Mouse (Mus musculus) heart, postnatal 25 days (tissue): ENCODE results near the gene Lgals4. TPM values are rescaled to one million over a fixed set of nuclear protein-coding genes. Genes with fewer than 3 reads are reported as not detected.

Source experiments
- DNase-seq: peaks from one replicate; pipeline ENCODE4 v3.0.0; 2022; ENCODE audit warnings: low spot score
- intact Hi-C: fragments of 180-260 bp; cut with DNase I; formaldehyde crosslinking; loops from one replicate; pipeline ENCODE4 v1.15.1; 2025
- total RNA-seq, 2 experiments: library from RNA; stranded (reverse); gene quantifications; 2 replicates each; pipeline ENCODE4 v1.2.3; 2021

Lgals4 gene
- total RNA-seq, 2 experiments from 2014 or later = 28.9 to 30.7 TPM

DNA sequence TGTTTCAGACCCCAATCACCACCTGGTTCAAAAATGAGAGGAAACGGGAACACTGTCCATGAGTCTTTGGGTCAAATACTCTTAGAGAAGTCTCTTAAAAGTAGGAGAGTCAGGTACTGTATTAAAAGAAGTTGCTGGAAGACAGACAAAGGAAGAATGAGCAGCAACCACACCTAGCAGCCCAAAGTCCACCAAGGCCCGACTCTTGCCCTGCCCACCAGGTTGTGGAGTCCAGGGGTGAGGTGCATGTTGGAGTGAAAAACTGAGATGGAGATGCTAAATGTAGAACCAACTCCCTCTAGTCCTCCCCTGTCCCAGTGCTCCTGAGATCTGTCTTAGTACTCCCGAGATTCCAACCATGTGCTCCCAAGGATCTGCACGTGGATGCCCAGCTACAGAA, 17.0 kb downstream of the Lgals4 start:
- intact Hi-C loops = no loop called here
- no peak for DNase-seq

DNA sequence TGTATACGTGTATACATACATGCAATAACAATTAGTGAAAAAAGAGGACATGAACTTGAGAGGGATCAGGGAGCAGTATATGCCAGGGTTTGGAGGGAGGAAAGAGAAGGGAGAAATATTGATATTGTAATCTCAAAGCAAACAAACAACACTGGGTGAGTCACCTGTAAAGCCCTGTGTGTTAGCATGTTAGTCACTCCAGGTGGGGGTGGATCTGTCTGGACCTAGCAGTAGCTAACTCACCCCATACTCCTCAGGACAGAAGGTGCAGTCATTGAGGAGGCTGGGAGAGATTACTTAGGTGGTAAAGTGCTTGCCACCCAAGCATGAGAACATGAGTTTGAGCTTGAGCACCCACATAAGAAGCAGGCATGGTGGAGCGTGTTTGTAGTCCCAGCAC, 26.3 kb downstream of the Lgals4 start:
- DNase-seq = no peak
- intact Hi-C loops = loop anchor here (10.0 kb wide), 1 partner anchor 175 kb away; no protein-coding TSS in a partner anchor

DNA sequence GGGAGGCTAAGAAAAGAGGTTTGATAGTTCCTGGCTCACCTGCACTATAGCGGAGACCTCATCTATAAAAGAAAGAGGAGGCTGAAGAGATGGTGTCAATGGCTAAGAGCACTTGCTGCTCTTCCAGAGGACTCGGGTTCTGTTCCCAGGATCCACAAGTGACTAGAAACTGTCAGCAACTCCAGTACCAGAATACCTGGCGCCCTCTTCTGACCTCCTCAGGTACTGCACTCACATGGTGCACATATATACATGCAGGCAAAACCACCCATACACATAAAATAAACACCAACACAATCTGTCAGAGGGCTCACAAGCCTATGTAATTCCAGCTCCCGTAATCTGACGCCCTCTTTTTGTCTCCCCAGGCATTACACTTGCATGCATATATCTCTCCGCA, 27.2 kb downstream of the Lgals4 start:
- no peak for DNase-seq
- intact Hi-C loops = loop anchor here (10.0 kb wide), 1 partner anchor 174 kb away; no protein-coding TSS in a partner anchor

DNA sequence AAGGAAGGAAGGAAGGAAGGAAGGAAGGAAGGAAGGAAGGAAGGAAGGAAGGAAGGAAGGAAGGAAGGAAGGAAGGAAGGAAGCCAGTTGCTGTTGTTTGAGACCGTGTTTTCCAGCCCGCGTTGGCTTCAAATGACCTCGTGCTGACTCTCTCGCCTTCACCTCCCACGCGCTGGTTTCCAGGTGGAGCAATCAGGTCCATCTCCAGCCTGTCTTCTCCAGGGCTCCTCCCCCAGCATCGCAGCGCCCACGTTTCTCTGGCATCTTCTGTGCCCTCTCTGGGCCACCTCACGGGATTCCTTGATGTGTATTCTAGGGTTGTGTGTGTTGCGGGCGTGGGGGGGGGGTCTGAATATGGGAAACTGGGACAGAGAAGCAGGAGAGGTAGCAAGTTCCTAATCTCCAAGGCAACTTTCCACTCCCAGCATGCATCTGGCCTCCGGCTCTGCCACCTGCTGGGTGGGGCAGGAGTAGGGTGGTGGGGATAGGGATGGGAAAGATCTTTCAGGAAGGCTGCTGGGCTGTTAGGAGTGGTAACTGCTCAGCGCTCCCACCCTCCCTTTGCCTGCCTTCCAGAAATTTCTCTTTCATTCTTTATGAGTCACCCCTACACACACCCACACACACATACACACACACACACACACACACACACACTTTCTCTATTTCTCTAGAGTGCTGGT, 29.3 kb downstream of the Lgals4 start:
- intact Hi-C loops = loop anchor here (10.0 kb wide), 1 partner anchor 172 kb away; no protein-coding TSS in a partner anchor
- DNase-seq = no peak

DNA sequence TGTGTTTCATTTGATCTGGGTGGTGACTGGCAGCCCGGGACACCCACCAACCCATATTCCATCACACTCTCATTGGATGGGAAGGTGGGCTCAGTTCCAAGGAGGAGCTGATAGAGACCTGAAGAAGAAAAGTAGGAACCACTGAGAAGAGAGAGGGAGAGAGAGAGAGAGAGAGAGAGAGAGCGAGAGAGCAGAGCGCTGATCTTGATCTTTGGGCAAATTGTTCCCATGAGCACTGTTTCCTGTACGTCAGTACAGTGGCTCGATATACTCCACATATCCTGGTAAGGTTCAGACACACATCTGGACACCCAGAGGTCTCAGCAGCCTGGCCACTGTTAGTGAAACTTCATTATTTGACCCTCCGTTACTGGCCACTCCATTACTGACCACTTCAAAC, 29.9 kb downstream of the Lgals4 start, which contains the start of gene Lgals7:
Gene Lgals7 (plus strand): TSS at position 314 of the 400 bp plus-strand sequence.
- intact Hi-C loops = loop anchor here (10.0 kb wide), 1 partner anchor 171 kb away; no protein-coding TSS in a partner anchor
- no peak for DNase-seq

DNA sequence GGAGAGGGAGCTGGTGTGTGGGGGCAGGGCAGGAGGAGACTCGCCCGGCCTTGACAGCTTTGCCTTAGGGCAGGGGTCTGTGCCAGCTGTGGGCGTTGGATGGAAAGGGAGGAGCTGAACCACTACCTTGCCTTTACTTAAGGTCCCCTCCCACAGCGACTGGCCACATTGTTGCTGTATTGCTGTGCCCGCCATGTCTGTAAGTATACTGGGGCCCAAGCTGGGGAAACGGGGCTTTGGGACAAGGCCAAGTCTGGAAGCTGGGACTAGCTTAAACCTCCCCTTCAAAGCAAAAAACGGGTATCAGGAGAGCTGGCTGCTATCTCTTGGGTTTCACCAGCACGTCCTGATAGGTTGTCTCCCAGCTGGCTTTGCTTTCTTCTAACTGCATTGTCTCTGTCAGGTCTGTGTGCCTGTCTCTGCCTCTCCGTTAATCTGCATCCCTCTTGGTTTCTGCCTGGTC, 30.7 kb downstream of the Lgals4 start:
- no peak for DNase-seq
- intact Hi-C loops = loop anchor here (10.0 kb wide), 1 partner anchor 170 kb away; no protein-coding TSS in a partner anchor

DNA sequence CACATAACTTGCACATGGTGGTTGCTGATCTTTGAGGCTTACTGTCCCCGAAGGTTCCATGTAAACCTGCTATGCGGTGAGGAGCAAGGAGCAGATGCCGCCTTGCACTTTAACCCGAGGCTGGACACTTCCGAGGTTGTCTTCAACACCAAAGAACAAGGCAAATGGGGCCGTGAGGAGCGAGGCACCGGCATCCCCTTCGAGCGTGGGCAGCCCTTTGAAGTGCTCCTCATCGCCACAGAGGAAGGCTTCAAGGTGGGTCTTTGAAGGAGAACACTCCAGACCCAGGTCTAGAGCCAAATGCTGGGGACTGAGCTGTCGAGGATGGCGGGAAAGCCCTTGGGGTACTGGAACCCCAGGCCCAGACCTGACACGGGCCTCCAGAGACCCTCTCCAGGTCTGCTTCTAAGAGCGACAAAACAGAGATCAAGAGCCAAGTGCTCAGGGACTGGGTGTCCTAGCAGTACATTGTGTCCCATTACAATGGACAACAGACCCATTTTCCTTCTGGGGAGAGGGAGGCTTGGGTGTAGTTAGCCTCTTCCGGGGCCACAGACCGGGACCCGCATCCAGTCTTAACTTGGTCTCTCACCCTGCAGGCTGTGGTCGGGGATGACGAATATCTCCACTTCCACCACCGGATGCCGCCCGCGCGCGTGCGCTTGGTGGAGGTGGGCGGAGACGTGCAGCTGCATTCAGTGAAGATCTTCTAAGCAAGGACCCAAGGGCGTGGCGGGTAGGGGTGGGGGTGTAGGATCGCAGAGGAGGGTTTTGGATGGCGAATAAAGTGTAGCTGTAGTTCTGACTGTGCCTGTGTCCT, 32.0 kb downstream of the Lgals4 start:
- DNase-seq = peak; percentile 72
- intact Hi-C loops = loop anchor here (1.0 to 10.0 kb wide), 3 partner anchors 33 to 169 kb away; partner anchors contain the start of gene Lgals4

DNA sequence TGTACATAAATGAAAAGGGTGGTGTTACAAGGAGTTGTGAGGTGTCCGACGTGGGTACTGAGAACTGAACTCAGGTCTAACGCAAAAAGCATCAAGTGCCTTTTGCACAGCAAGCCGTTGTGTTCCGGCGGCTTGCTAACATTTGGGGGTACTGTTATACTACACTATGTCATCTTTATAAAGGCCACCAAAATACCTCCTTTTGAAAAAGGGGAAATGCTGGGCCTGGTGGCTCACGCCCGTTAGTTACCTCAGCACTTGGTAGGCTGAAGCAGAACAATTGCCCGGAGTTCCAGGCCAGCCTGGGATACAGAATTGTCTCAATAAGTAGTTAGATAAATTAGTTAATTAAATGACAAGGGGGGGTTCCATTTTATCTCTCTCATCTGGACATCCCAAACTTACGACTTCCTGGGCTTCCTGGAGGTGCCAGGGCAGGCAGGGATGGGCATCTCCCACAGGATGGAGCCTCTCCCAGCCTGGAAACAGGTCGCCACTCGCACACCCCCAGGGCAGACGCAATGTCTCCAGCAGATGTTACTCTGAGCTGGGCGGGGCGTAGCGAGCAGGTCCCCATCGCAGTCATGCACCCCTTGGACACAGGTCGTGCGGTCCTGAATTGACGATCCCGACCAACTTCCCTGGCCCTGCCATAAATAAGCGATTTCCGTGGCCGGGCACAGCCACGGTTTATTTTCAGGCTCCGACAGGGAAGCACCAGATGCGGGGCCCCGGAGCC, 33.3 kb downstream of the Lgals4 start:
- intact Hi-C loops = loop anchor here (1.0 to 10.0 kb wide), 4 partner anchors 35 to 168 kb away; partner anchors contain the start of gene Lgals4

DNA sequence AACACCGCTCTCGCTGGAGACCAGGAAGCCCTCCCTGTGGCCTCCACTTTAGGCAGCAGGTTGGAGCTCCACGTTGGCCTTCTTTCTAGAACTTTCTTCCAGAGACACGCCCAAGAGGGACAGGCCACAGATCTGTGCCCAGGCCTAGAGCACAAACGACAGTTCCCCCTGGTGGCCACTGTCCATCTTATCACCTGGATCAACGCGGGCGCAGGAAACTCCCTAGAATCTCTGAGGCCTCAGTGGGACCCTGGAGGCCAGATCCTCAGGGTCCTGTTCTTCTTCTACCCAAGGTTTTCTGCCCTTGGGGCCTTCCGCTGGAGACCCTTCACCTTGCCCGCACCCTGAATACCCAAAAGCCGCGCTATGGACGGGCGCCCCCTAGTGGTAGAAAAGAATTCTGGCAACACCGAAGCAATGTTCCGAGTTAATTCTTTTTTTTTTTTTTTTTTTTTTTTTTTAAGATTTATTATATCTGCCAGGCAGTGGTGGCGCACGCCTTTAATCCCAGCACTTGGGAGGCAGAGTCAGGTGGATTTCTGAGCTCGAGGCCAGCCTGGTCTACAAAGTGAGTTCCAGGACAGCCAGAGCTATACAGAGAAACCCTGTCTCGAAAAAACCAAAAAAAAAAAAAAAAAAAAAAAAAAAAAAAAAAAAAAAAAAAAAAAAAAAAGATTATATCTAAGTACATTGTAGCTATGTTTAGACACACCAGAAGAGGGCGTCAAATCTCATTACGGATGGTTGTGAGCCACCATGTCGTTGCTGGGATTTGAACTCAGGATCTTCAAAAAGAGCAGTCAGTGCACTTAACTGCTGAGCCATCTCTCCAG, 34.1 kb downstream of the Lgals4 start:
- intact Hi-C loops = loop anchor here (1.0 to 10.0 kb wide), 3 partner anchors 35 to 167 kb away; partner anchors contain the start of gene Lgals4
- DNase-seq = peak; percentile 41

More for the DNA sequence above, 33.3 kb downstream of the Lgals4 start:
- DNase-seq = no peak

DNA sequence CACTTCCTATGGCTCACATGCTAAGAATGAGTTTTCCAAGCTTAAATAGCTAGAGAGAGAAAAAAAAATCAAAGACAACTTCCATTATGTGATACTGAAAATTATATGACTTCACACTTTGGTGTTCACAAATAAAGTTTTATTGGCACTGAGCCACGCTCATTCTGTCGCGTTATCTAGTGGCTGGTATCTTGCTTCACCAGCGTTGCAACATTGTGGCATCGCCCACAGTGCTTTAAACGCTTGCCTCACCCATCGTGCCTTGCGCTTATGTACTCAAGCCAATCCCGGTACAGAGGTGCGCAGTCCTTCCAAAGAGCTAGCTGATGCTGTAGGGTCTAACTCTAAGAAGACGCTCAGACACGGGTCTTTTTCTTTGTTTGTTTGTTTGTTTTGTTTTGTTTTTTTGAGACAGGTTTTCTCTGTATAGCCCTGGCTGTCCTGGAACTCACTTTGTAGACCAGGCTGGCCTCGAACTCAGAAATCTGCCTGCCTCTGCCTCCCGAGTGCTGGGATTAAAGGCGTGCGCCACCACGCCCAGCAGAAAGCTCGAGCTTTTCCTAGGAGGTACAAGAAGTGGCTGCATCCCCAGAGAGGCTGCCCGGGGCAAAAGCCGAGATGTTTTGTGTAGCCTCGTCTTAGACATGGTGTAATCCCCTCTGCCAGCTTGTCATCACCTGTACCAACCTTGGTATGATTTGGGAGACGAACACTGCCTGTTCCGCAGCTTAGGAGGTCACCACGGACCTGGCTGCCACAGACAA, 37.4 kb downstream of the Lgals4 start:
- intact Hi-C loops = no loop called here
- no peak for DNase-seq

DNA sequence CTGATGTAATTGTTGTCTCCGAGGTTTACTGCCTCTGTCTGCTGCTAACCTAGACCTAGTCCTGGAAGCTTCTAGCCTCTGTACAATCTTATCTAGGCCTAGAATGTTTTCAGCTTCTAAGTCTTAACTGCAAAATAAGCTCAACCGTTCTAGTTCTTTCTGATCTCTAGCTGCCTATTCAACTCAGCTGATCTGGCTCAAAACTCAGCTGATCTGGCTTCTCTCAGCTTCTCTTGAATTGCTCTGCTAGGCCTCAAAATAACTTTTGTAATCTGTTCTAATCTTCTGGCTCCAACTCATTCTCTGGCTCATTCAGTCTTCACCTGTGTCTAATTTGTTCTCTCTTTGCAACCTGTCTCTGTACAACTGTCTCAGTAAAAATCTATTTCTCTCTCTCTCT, 40.9 kb downstream of the Lgals4 start:
- intact Hi-C loops = no loop called here
- no peak for DNase-seq

DNA sequence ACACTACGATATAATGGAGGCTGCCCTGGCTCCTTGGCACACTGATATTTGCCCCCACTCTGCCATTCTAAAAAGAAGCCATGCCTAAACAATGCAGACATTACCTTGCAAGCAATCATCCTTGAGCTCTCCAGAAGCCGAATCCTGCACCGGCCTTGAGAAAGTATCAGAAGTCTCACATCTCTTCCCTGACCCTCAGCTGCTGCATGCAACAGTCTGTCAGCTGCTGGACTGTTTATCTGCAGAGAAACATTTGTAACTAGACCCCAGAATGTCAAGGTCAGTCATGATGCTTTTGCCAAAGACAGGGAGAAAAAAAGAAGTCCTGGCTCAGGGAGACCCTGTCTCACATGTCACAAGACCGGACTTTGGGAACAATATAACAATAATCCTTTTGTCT, 42.4 kb downstream of the Lgals4 start:
- no peak for DNase-seq
- intact Hi-C loops = no loop called here

DNA sequence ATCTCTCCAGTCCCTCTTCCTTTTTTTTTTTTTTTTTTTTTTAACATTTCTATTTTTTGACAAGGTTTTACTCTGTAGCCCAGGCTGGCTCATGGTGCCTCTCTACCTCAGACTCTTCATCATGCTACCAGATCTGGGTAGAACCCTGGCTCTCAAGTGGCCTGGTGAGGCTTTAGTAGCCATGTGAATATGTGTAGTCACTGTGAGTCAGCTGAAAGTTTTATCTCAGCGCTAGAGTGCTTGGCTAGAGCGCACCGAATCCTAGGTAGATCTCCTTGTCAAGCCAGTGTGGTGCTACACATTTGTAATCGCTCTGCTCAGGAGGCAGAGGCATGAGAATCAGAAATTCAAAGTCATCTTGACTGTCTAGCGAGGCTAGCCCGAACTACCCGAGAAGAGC, 43.5 kb downstream of the Lgals4 start:
- intact Hi-C loops = no loop called here

DNA sequence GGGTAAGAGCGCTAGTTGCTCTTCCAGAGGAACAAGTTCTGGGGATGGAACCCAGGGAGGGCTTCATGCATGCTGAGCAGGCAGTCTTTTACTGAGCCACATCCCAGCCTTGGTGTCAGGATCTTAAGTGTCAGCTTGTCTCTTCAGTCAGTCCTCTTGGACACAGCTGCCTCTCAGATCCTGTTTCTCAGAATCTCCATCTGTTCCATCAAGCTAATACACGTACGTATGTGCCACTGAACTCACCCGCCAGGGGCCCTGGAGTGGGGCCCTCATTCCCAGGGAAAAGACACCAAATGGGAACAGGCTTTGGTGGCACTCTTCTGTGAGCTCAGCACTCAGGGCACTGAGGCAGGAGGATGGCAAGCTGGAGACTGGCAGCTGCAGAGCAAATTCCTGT, 44.2 kb downstream of the Lgals4 start:
- intact Hi-C loops = no loop called here
- DNase-seq = no peak

More for the DNA sequence above, 43.5 kb downstream of the Lgals4 start:
- no peak for DNase-seq

DNA sequence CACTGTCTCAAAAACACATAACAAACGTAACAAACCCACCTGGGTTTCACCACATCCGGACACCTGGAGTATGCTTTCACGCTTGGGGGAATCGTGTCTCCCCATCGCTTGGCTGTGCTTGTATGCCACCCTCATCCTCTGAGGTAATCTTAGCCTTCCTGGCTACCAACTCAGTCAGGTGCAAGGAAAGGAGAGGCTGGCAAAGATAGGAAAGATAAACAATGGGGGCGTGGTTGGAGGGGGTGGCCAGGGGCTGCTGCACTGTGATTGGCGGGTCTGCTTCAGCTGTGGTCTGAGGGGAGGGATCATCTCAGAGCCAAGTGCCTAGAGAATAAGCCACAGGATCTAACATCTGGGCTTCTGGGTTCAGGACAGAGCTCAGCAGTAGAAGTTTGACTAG, 46.0 kb downstream of the Lgals4 start:
- intact Hi-C loops = no loop called here
- DNase-seq = no peak

DNA sequence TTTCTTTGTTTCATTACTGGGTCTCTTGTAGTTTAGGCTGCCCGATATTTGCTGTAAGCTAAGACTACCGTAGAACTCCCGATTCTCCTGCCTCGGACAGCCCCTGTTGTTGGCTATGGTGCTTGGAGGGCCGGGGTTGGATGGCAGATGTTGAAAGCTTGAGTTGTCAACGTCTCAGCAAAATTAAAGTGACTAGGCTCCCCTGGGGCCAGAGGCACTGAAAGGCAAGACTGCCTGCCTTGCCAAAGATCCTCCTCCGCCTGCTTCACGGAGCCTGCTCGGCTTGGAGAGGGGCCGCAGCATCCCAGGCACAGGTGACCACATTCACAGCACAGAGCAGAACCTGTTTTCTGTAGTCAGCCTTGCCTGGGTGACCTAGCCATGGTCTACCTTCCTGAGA, 46.9 kb downstream of the Lgals4 start:
- intact Hi-C loops = no loop called here
- no peak for DNase-seq

DNA sequence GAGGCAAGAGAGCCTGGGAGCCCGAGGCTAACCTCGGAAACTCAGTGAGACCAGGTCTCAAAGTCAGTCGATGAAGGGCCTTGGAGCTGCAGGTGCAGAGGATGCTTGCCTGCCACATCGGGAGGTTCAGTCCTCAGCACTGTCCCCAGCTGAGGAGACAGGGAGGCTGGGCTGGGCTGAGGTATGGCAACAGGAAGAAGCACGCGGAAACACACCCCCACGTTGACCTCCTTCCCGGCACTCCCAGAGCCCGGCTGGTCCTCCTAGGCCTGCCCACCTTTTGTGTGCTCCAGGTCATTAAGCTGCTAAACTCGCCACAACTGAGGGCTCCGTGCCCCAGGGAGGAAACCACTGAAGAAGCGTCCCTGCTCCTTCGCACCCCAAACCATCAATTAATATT, 47.5 kb downstream of the Lgals4 start, which contains the start of gene Capn12:
Gene Capn12 (plus strand): TSS at position 224 of the 400 bp plus-strand sequence.
- DNase-seq = no peak
- intact Hi-C loops = no loop called here

DNA sequence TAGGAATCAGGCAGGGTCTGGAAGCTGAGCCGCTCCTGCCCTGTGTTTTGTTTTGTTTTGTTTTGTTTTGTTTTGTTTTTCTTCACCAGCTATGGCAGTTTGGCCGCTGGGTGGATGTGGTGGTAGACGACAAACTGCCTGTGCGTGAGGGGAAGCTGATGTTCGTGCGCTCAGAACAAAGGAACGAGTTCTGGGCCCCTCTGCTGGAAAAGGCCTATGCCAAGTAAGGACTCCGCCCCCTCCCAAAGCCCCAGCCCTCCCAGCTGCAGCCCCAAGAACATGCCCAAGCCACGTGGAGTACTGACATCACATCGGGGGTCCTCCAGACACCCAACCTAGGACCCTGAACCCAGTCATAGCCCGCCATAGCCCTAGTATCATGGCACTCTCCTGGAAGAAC, 49.4 kb downstream of the Lgals4 start:
- no peak for DNase-seq
- intact Hi-C loops = no loop called here
